Comparison of ENCODE assay signal across 17 mouse cellular contexts in the genomic region with DNA sequence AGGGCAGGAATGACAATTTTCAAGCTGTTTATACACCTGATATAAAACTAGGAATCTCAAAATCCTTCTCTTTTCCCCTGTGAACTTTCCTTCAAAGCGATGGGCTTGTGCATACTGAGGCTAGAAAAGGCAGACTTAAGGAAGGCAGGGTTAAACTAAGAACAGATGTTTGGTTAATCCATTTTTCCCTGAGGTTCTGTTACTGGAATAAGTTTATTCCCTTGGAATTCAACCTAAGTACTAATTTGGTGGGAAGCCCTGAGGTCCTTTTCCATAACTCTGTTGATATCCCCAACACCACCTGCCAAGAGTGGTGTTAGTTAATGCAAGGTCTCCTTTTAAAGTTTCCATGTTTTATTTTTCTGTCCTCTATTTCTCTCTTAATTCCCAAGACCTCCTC.
"Had no signal": no experiment of that assay in that cellular context is flagged by ENCODE, and none has a peak within 500 bp of the region (broad histone marks: within the 10 kb centered on the region; RNA-seq: fewer than 3 reads in every experiment).

No protein-coding gene starts in this region.

- H3K27ac ChIP-seq: lung, embryonic 15.5 days; macrophage; midbrain, embryonic 13.5 days; midbrain, embryonic 15.5 days; neural tube, embryonic 12.5 days; stomach, embryonic 15.5 days; stomach, postnatal 0 days had no signal

- H3K4me2 ChIP-seq: lung, embryonic 15.5 days; midbrain, embryonic 11.5 days; midbrain, embryonic 13.5 days; midbrain, embryonic 15.5 days; neural tube, embryonic 12.5 days; stomach, embryonic 15.5 days had no signal

- H3K4me3 ChIP-seq: lung, embryonic 15.5 days; megakaryocyte, embryonic 14.5 days; midbrain, embryonic 13.5 days; midbrain, embryonic 15.5 days; neural tube, embryonic 12.5 days; stomach, embryonic 15.5 days had no signal

- H3K27me3 ChIP-seq: lung, embryonic 15.5 days; megakaryocyte, embryonic 14.5 days; midbrain, embryonic 13.5 days; midbrain, embryonic 15.5 days; neural tube, embryonic 12.5 days; stomach, embryonic 15.5 days had no signal

- DNase-seq: lung, adult 2 months; lung, postnatal 14 days; lung, postnatal 36 days; right cerebral cortex, postnatal 14 days; thymus, adult 2 months; thymus, postnatal 25 days; thymus, postnatal 4 days had no signal

- H3K36me3 ChIP-seq: lung, embryonic 15.5 days; midbrain, embryonic 13.5 days; midbrain, embryonic 15.5 days; neural tube, embryonic 12.5 days; stomach, embryonic 15.5 days had no signal

- H3K4me1 ChIP-seq: lung, embryonic 15.5 days; megakaryocyte, embryonic 14.5 days; midbrain, embryonic 13.5 days; midbrain, embryonic 15.5 days; neural tube, embryonic 12.5 days; stomach, embryonic 15.5 days had no signal

- H3K9ac ChIP-seq: lung, embryonic 15.5 days; midbrain, embryonic 13.5 days; midbrain, embryonic 15.5 days; neural tube, embryonic 12.5 days; stomach, embryonic 15.5 days had no signal

- H3K9me3 ChIP-seq: lung, embryonic 15.5 days; megakaryocyte, embryonic 14.5 days; midbrain, embryonic 13.5 days; midbrain, embryonic 15.5 days; neural tube, embryonic 12.5 days; stomach, embryonic 15.5 days had no signal

- ATAC-seq: lung, postnatal 0 days; midbrain, embryonic 13.5 days; midbrain, embryonic 15.5 days had no signal
